Mouse (Mus musculus): ENCODE data around the gene Slc25a34. TPM values are rescaled to one million over a fixed set of nuclear protein-coding genes. Genes with fewer than 3 reads are reported as not detected.

Gene Slc25a34
- polyA plus RNA-seq, 1 experiment from 2014 or later, result not detected

- 0 out of 2 replicates have a peak, but pooled peaks cover 5% of the 10 kb centered on the region for H3K4me1 ChIP-seq (ENCODE audit: control insufficient read depth, insufficient read depth, low read length)
- H3K4me3 ChIP-seq (ENCODE audit: low read depth, low read length), result peak overlapping the region; percentile 72
- ATAC-seq (ENCODE audit: insufficient number of reproducible peaks, low FRiP score, low TSS enrichment, low read depth) (peak; percentile 50; the same call in 1 of the 2 replicates), DNase-seq (ENCODE audit: low spot score) (peak; percentile 67)
- peaks cover 5% of the 10 kb centered on the region; the same call in 1 of the 2 replicates for H3K36me3 ChIP-seq (ENCODE audit: control insufficient read depth, insufficient read depth, low read length)
- H3K27ac ChIP-seq (replicated peaks; ENCODE audit: low read depth, low read length), result peak overlapping the region; percentile 68
- WGBS, result under 1% methylated on average over 19 of the region's 19 CpGs
- no peaks in the 10 kb centered on the region for H3K9me3 ChIP-seq (ENCODE audit: control insufficient read depth, low read length)
- H3K27me3 ChIP-seq (ENCODE audit: control insufficient read depth, insufficient read depth, low read length), result no peaks in the 10 kb centered on the region
- H3K9ac ChIP-seq (ENCODE audit: low read length), result peak overlapping the region; percentile 85
- peak overlapping the region; percentile 92 for H3K4me2 ChIP-seq (ENCODE audit: low read depth, severe bottlenecking)
Observed at GRCm38 (mm10) chr4:141598199-141598893, 25.3 kb downstream of the Slc25a34 start.

- Histone ChIP-seq H3K4me3 (ENCODE audit: low read depth, low read length) (no peak overlapping the region), H3K36me3 (ENCODE audit: control insufficient read depth, insufficient read depth, low read length) (peaks cover 10% of the 10 kb centered on the region; the same call in 1 of the 2 replicates), H3K9me3 (ENCODE audit: control insufficient read depth, low read length) (no peaks in the 10 kb centered on the region), H3K27ac (replicated peaks; ENCODE audit: low read depth, low read length) (no peak overlapping the region), H3K9ac (ENCODE audit: low read length) (no peak overlapping the region), H3K27me3 (ENCODE audit: control insufficient read depth, insufficient read depth, low read length) (no peaks in the 10 kb centered on the region), H3K4me1 (ENCODE audit: control insufficient read depth, insufficient read depth, low read length) (0 out of 2 replicates have a peak, but pooled peaks cover 5% of the 10 kb centered on the region), H3K4me2 (ENCODE audit: low read depth, severe bottlenecking) (no peak overlapping the region)
- ATAC-seq (ENCODE audit: insufficient number of reproducible peaks, low FRiP score, low TSS enrichment, low read depth) (no peak), DNase-seq (ENCODE audit: low spot score) (no peak)
- 78% methylated on average over 8 of the region's 8 CpGs for WGBS
Observed at GRCm38 (mm10) chr4:141596700-141597328, 26.8 kb downstream of the Slc25a34 start.

- no peaks in the 10 kb centered on the region for H3K9me3 ChIP-seq (ENCODE audit: control insufficient read depth, low read length)
- peaks cover 11% of the 10 kb centered on the region; the same call in 1 of the 2 replicates for H3K36me3 ChIP-seq (ENCODE audit: control insufficient read depth, insufficient read depth, low read length)
- no peak overlapping the region for H3K9ac ChIP-seq (ENCODE audit: low read length)
- DNase-seq (ENCODE audit: low spot score) (no peak), ATAC-seq (ENCODE audit: insufficient number of reproducible peaks, low FRiP score, low TSS enrichment, low read depth) (no peak)
- 0 out of 2 replicates have a peak, but pooled peaks cover 5% of the 10 kb centered on the region for H3K4me1 ChIP-seq (ENCODE audit: control insufficient read depth, insufficient read depth, low read length)
- WGBS, result 88% methylated on average over 9 of the region's 9 CpGs
- H3K27me3 ChIP-seq (ENCODE audit: control insufficient read depth, insufficient read depth, low read length), result no peaks in the 10 kb centered on the region
- H3K4me3 ChIP-seq (ENCODE audit: low read depth, low read length), result no peak overlapping the region
- no peak overlapping the region for H3K27ac ChIP-seq (replicated peaks; ENCODE audit: low read depth, low read length)
- H3K4me2 ChIP-seq (ENCODE audit: low read depth, severe bottlenecking), result no peak overlapping the region
Observed at GRCm38 (mm10) chr4:141595605-141596268, 27.9 kb downstream of the Slc25a34 start.

- ATAC-seq (ENCODE audit: insufficient number of reproducible peaks, low FRiP score, low TSS enrichment, low read depth), result no peak
- Histone ChIP-seq H3K27me3 (ENCODE audit: control insufficient read depth, insufficient read depth, low read length) (no peaks in the 10 kb centered on the region), H3K4me3 (ENCODE audit: low read depth, low read length) (no peak overlapping the region), H3K4me1 (ENCODE audit: control insufficient read depth, insufficient read depth, low read length) (0 out of 2 replicates have a peak, but pooled peaks cover 5% of the 10 kb centered on the region), H3K9ac (ENCODE audit: low read length) (no peak overlapping the region), H3K27ac (replicated peaks; ENCODE audit: low read depth, low read length) (no peak overlapping the region), H3K4me2 (ENCODE audit: low read depth, severe bottlenecking) (no peak overlapping the region), H3K9me3 (ENCODE audit: control insufficient read depth, low read length) (no peaks in the 10 kb centered on the region), H3K36me3 (ENCODE audit: control insufficient read depth, insufficient read depth, low read length) (peaks cover 12% of the 10 kb centered on the region; the same call in 1 of the 2 replicates)
- DNase-seq (ENCODE audit: low spot score), result no peak
- WGBS, result 95% methylated on average over 11 of the region's 11 CpGs
Observed at GRCm38 (mm10) chr4:141595138-141595537, 28.5 kb downstream of the Slc25a34 start.

GRCm38 (mm10) chr4:141591547-141591946, 32.1 kb downstream of the Slc25a34 start:
- Histone ChIP-seq H3K4me1 (ENCODE audit: control insufficient read depth, insufficient read depth, low read length) (no peaks in the 10 kb centered on the region), H3K4me3 (ENCODE audit: low read depth, low read length) (no peak overlapping the region), H3K9me3 (ENCODE audit: control insufficient read depth, low read length) (no peaks in the 10 kb centered on the region), H3K27me3 (ENCODE audit: control insufficient read depth, insufficient read depth, low read length) (no peaks in the 10 kb centered on the region), H3K4me2 (ENCODE audit: low read depth, severe bottlenecking) (no peak overlapping the region), H3K36me3 (ENCODE audit: control insufficient read depth, insufficient read depth, low read length) (peaks cover 24% of the 10 kb centered on the region; the same call in 1 of the 2 replicates), H3K27ac (replicated peaks; ENCODE audit: low read depth, low read length) (no peak overlapping the region), H3K9ac (ENCODE audit: low read length) (no peak overlapping the region)
- WGBS, result 33% methylated on average over 3 of the region's 3 CpGs
- DNase-seq (ENCODE audit: low spot score) (peak; percentile 56), ATAC-seq (ENCODE audit: insufficient number of reproducible peaks, low FRiP score, low TSS enrichment, low read depth) (no peak)

- no peak overlapping the region for H3K27ac ChIP-seq (replicated peaks; ENCODE audit: low read depth, low read length)
- no peak overlapping the region for H3K4me3 ChIP-seq (ENCODE audit: low read depth, low read length)
- ATAC-seq (ENCODE audit: insufficient number of reproducible peaks, low FRiP score, low TSS enrichment, low read depth) (no peak), DNase-seq (ENCODE audit: low spot score) (no peak)
- 92% methylated on average over 8 of the region's 8 CpGs for WGBS
- H3K9me3 ChIP-seq (ENCODE audit: control insufficient read depth, low read length), result no peaks in the 10 kb centered on the region
- no peak overlapping the region for H3K4me2 ChIP-seq (ENCODE audit: low read depth, severe bottlenecking)
- no peaks in the 10 kb centered on the region for H3K27me3 ChIP-seq (ENCODE audit: control insufficient read depth, insufficient read depth, low read length)
- no peak overlapping the region for H3K9ac ChIP-seq (ENCODE audit: low read length)
- H3K36me3 ChIP-seq (ENCODE audit: control insufficient read depth, insufficient read depth, low read length), result peaks cover 8% of the 10 kb centered on the region
- no peaks in the 10 kb centered on the region for H3K4me1 ChIP-seq (ENCODE audit: control insufficient read depth, insufficient read depth, low read length)
Observed at GRCm38 (mm10) chr4:141583919-141584318, 39.7 kb downstream of the Slc25a34 start.

GRCm38 (mm10) chr4:141581051-141581450, 42.6 kb downstream of the Slc25a34 start:
- 92% methylated on average over 13 of the region's 13 CpGs for WGBS
- H3K4me2 ChIP-seq (ENCODE audit: low read depth, severe bottlenecking), result no peak overlapping the region
- H3K9ac ChIP-seq (ENCODE audit: low read length), result no peak overlapping the region
- no peaks in the 10 kb centered on the region for H3K9me3 ChIP-seq (ENCODE audit: control insufficient read depth, low read length)
- no peak overlapping the region for H3K4me3 ChIP-seq (ENCODE audit: low read depth, low read length)
- no peaks in the 10 kb centered on the region for H3K4me1 ChIP-seq (ENCODE audit: control insufficient read depth, insufficient read depth, low read length)
- H3K27ac ChIP-seq (replicated peaks; ENCODE audit: low read depth, low read length), result no peak overlapping the region
- H3K36me3 ChIP-seq (ENCODE audit: control insufficient read depth, insufficient read depth, low read length), result peaks cover 13% of the 10 kb centered on the region
- H3K27me3 ChIP-seq (ENCODE audit: control insufficient read depth, insufficient read depth, low read length), result no peaks in the 10 kb centered on the region
- ATAC-seq (ENCODE audit: insufficient number of reproducible peaks, low FRiP score, low TSS enrichment, low read depth) (no peak), DNase-seq (ENCODE audit: low spot score) (no peak)

- no peak for ATAC-seq (ENCODE audit: insufficient number of reproducible peaks, low FRiP score, low TSS enrichment, low read depth)
- DNase-seq (ENCODE audit: low spot score), result no peak
- Histone ChIP-seq H3K9me3 (ENCODE audit: control insufficient read depth, low read length) (no peaks in the 10 kb centered on the region), H3K27ac (replicated peaks; ENCODE audit: low read depth, low read length) (no peak overlapping the region), H3K9ac (ENCODE audit: low read length) (no peak overlapping the region), H3K36me3 (ENCODE audit: control insufficient read depth, insufficient read depth, low read length) (peaks cover 7% of the 10 kb centered on the region), H3K27me3 (ENCODE audit: control insufficient read depth, insufficient read depth, low read length) (no peaks in the 10 kb centered on the region), H3K4me2 (ENCODE audit: low read depth, severe bottlenecking) (no peak overlapping the region), H3K4me1 (ENCODE audit: control insufficient read depth, insufficient read depth, low read length) (no peaks in the 10 kb centered on the region), H3K4me3 (ENCODE audit: low read depth, low read length) (no peak overlapping the region)
- 79% methylated on average over 3 of the region's 3 CpGs for WGBS
Observed at GRCm38 (mm10) chr4:141578833-141579232, 44.8 kb downstream of the Slc25a34 start.
